Mouse (Mus musculus) liver, embryonic 11.5 days (tissue): ENCODE results near the gene Kcmf1. TPM values are rescaled to one million over a fixed set of nuclear protein-coding genes. Genes with fewer than 3 reads are reported as not detected.
A peak's percentile ranks its signal among the peaks of the same experiment; 100 is the strongest.

Experiments
- ATAC-seq: fragments of 200-750 bp; cut with Nextera tagmentation; replicated peaks from 2 replicates; pipeline ENCODE4 v1.8.0; 2017; ENCODE audit warnings: moderate number of reproducible peaks, mild to moderate bottlenecking, moderate TSS enrichment, moderate library complexity; ENCODE audit not compliant: low FRiP score
- DNase-seq: peaks from one replicate; pipeline ENCODE4 v3.0.0-alpha.2; 2017; ENCODE audit warnings: low spot score
- H3K27ac ChIP-seq: fragments of 300-500 bp; sonication (generic); 2 replicates; pipeline ENCODE4 v1.5.1; 2014; ENCODE audit warnings: mild to moderate bottlenecking, low read depth, low read length, control low read depth
- H3K27me3 ChIP-seq: fragments of 300-500 bp; sonication (generic); replicated peaks from 2 replicates; pipeline ENCODE4 v1.6.1; 2014; ENCODE audit warnings: low read length, mixed read lengths; ENCODE audit not compliant: control insufficient read depth, insufficient read depth
- H3K36me3 ChIP-seq: fragments of 300-500 bp; sonication (generic); 2 replicates; pipeline ENCODE4 v1.6.1; 2014; ENCODE audit warnings: mild to moderate bottlenecking, low read length, moderate library complexity, mixed read lengths; ENCODE audit not compliant: control insufficient read depth, insufficient read depth
- H3K4me1 ChIP-seq: fragments of 300-500 bp; sonication (generic); replicated peaks from 2 replicates; pipeline ENCODE4 v1.6.1; 2014; ENCODE audit warnings: low read length, mixed read lengths; ENCODE audit not compliant: control insufficient read depth, insufficient read depth
- H3K4me2 ChIP-seq: fragments of 300-500 bp; sonication (generic); 2 replicates; pipeline ENCODE4 v1.6.1; 2014; ENCODE audit warnings: mild to moderate bottlenecking, control low read depth, moderate library complexity
- H3K4me3 ChIP-seq: fragments of 300-500 bp; sonication (generic); 2 replicates; pipeline ENCODE4 v1.5.1; 2014; ENCODE audit warnings: low read depth, low read length, control low read depth
- H3K9ac ChIP-seq: fragments of 300-500 bp; sonication (generic); 2 replicates; pipeline ENCODE4 v1.6.1; 2014; ENCODE audit warnings: low read depth, low read length, control low read depth
- H3K9me3 ChIP-seq: fragments of 300-500 bp; sonication (generic); 2 replicates; pipeline ENCODE4 v1.6.1; 2016; ENCODE audit warnings: low read length, inconsistent platforms, mixed read lengths; ENCODE audit not compliant: control insufficient read depth
- WGBS: fragments of 180-500 bp; shearing (Covaris S2); extraction: QIAGEN DNeasy Blood & Tissue Kit; methylation state at CpG from one replicate; pipeline ENCODE4 v1.1.7; 2014; 5-methylcytosine and 5-hydroxymethylcytosine counted together
- polyA plus RNA-seq: library from polyadenylated mRNA; unstranded; fragments of >200 nt; fragmentation: Nextera tagmentation; extraction: Ambion mirVana; gene quantifications from 2 replicates; pipeline ENCODE4 v1.2.1, GENCODE M21; 2014

The Kcmf1 gene
- polyA plus RNA-seq, 1 experiment from 2014 or later: 40.6 TPM

GRCm38 (mm10) chr6:72931533-72931932 is 31.8 kb upstream of the Kcmf1 start:
- no peaks in the 10 kb centered on the region for H3K36me3 ChIP-seq
- no peak overlapping the region for H3K4me3 ChIP-seq
- H3K27me3 ChIP-seq: no peaks in the 10 kb centered on the region
- no peak overlapping the region for H3K4me2 ChIP-seq
- DNase-seq: no peak
- H3K9ac ChIP-seq: no peak overlapping the region
- no peak for ATAC-seq
- WGBS: 68% methylated on average over 3 of the region's 3 CpGs
- no peak overlapping the region for H3K27ac ChIP-seq
- H3K4me1 ChIP-seq: no peaks in the 10 kb centered on the region; the same call in 1 of the 2 replicates
- H3K9me3 ChIP-seq: no peaks in the 10 kb centered on the region

DNA sequence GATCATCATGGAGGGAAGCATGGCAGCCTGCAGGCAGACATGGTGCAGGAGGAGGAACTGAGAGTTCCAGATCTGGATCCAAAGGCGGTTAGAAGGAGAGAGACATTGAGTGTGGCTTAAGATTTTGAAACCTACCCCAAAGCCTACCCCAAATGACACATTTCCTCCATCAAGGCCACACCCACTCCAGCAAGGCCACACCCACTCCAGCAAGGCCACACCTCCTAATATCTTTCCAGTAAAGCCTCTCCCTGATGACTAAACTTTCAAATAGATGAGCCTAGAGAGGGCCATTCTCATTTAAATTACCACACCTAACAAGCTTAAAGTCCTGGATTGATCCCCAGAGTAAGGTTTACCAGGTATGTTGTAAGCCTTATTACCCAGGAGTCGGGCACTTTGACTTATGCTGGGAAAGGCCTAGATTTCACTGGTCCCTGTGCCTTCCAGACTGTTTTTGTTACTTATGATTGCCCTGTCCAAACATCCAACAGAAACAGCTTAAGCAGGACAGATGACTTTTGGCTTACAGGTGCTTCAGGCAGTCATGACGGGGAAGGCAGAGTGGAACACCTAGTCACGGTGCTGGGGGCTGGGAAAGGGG is 30.1 kb upstream of the Kcmf1 start:
- H3K4me3 ChIP-seq: no peak overlapping the region
- DNase-seq: no peak
- 84% methylated on average over 4 of the region's 4 CpGs for WGBS
- no peaks in the 10 kb centered on the region for H3K27me3 ChIP-seq
- H3K36me3 ChIP-seq: no peaks in the 10 kb centered on the region
- H3K27ac ChIP-seq: no peak overlapping the region
- no peak for ATAC-seq
- no peaks in the 10 kb centered on the region; the same call in 1 of the 2 replicates for H3K4me1 ChIP-seq
- no peak overlapping the region for H3K4me2 ChIP-seq
- no peaks in the 10 kb centered on the region for H3K9me3 ChIP-seq
- no peak overlapping the region for H3K9ac ChIP-seq

- H3K4me1 ChIP-seq: no peaks in the 10 kb centered on the region; the same call in 1 of the 2 replicates
- no peaks in the 10 kb centered on the region for H3K9me3 ChIP-seq
- no peak overlapping the region for H3K4me3 ChIP-seq
- ATAC-seq (0 out of 2 replicates have a peak, but pooled peaks have one; percentile 47), DNase-seq (no peak)
- 20% methylated on average over 9 of the region's 9 CpGs for WGBS
- no peaks in the 10 kb centered on the region for H3K27me3 ChIP-seq
- H3K36me3 ChIP-seq: no peaks in the 10 kb centered on the region
- H3K27ac ChIP-seq: no peak overlapping the region
- H3K4me2 ChIP-seq: no peak overlapping the region
- no peak overlapping the region for H3K9ac ChIP-seq
These were observed 27.1 kb upstream of the Kcmf1 start for GRCm38 (mm10) chr6:72926755-72927482.

DNA sequence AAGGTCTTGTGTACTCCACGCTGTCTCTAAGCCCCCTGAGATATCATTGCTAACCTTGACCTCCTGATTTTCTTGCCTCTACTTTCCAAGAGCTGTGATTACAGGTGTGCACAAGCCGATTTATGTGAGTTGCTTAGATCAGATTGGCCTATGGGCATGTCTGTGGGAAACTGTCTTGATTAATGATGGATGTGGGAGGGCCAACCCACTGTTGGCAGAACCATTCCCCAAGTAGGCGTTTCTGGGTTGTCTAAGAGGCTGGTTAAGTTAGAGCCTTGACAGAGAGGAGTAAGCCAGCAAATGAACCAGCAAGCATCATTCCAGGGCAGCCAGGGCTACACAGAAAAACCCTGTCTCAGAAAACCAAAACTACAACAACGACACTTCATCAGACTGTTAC is 26.3 kb upstream of the Kcmf1 start:
- Histone ChIP-seq H3K27ac (no peak overlapping the region), H3K9ac (no peak overlapping the region), H3K27me3 (no peaks in the 10 kb centered on the region), H3K4me1 (no peaks in the 10 kb centered on the region; the same call in 1 of the 2 replicates), H3K4me3 (no peak overlapping the region), H3K36me3 (no peaks in the 10 kb centered on the region), H3K4me2 (no peak overlapping the region), H3K9me3 (no peaks in the 10 kb centered on the region)
- 73% methylated on average over 4 of the region's 4 CpGs for WGBS
- DNase-seq (no peak), ATAC-seq (no peak)

GRCm38 (mm10) chr6:72923381-72923780 is 23.6 kb upstream of the Kcmf1 start:
- no peak overlapping the region for H3K4me2 ChIP-seq
- H3K27ac ChIP-seq: no peak overlapping the region
- 85% methylated on average over 8 of the region's 8 CpGs for WGBS
- H3K9ac ChIP-seq: no peak overlapping the region
- no peaks in the 10 kb centered on the region; the same call in 1 of the 2 replicates for H3K4me1 ChIP-seq
- DNase-seq (no peak), ATAC-seq (no peak)
- H3K36me3 ChIP-seq: no peaks in the 10 kb centered on the region
- no peaks in the 10 kb centered on the region for H3K27me3 ChIP-seq
- H3K9me3 ChIP-seq: no peaks in the 10 kb centered on the region
- no peak overlapping the region for H3K4me3 ChIP-seq

DNA sequence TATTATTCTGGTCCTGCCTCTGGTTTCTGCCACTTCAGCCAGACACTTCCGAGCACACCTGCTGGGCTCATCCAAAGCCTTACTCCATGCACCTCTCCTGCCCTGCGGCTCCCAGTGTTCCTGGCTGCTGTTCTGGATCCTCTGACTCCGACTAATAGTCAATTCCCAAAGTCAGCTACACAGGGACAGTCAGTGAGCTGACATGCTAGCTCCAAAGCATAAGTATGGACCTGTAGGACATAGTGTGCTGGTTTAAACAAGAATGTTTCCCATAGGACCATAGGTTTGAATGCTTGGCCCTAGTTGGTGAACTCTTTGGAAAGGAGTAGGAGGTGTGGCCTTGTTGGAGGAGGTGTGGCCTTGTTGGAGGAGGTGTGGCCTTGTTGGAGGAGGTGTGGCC is 21.3 kb upstream of the Kcmf1 start:
- 93% methylated on average over 3 of the region's 3 CpGs for WGBS
- Histone ChIP-seq H3K4me2 (no peak overlapping the region), H3K27ac (no peak overlapping the region), H3K9ac (no peak overlapping the region), H3K27me3 (no peaks in the 10 kb centered on the region), H3K9me3 (no peaks in the 10 kb centered on the region), H3K4me1 (no peaks in the 10 kb centered on the region), H3K36me3 (no peaks in the 10 kb centered on the region), H3K4me3 (no peak overlapping the region)
- ATAC-seq: no peak
- no peak for DNase-seq

DNA sequence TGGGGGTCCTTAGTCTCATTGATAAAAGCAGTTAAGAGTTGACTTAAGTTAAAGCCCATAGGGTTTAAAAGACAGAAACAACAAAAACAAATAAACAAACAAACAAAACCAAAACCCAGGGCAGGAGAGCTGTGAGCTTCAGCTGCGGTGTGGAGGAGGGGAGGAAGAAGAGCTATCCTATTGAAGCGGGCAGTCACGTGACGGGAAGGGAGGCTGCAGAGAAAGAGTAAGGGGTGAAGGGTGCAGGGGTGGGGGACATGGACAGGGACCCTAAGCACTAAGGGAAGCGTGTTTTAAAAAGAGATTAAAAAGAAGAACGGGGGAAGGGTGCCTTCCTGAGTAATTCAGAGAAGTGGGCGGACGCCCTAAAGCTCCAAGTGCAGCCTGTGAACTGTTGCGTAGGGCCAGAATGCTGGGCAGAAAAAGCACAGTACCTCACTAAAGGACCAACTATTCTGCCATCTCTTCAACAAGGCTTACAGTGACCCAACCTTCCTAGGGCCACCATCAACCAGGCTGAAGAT is 18.8 kb upstream of the Kcmf1 start:
- DNase-seq (no peak), ATAC-seq (no peak)
- no peak overlapping the region for H3K27ac ChIP-seq
- H3K4me1 ChIP-seq: no peaks in the 10 kb centered on the region
- H3K9ac ChIP-seq: no peak overlapping the region
- no peaks in the 10 kb centered on the region for H3K36me3 ChIP-seq
- no peaks in the 10 kb centered on the region for H3K27me3 ChIP-seq
- no peaks in the 10 kb centered on the region for H3K9me3 ChIP-seq
- H3K4me2 ChIP-seq: no peak overlapping the region
- no peak overlapping the region for H3K4me3 ChIP-seq
- 57% methylated on average over 9 of the region's 9 CpGs for WGBS

DNA sequence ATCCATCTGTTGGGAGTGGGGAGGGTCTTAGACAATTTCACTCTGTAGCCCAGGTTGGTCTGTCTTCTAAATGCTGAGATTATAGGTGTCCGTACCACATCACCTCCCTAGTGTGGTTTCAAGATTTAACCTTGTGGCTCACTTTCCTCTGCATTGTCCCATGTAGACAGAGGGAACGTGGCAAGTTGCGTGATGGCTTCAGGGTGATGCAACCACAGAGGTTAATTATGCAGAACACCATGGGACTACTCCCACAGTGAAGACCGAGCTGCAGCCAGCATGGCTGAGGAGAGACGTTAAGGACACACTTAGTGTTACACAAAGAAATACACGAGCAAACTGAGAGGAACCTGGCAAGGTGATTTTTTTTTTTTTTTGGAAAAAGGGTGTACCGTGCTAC is 16.6 kb upstream of the Kcmf1 start:
- Histone ChIP-seq H3K9me3 (no peaks in the 10 kb centered on the region), H3K4me3 (no peak overlapping the region), H3K27ac (no peak overlapping the region), H3K9ac (no peak overlapping the region), H3K36me3 (no peaks in the 10 kb centered on the region), H3K4me2 (no peak overlapping the region), H3K27me3 (no peaks in the 10 kb centered on the region), H3K4me1 (no peaks in the 10 kb centered on the region)
- 81% methylated on average over 7 of the region's 7 CpGs for WGBS
- DNase-seq (no peak), ATAC-seq (no peak)
